Mouse (Mus musculus) heart, adult 2 months (tissue): ENCODE results near the gene Ccdc13.

Experiments used
- CTCF ChIP-seq: fragments of 200-600 bp; IDR thresholded peaks from 2 replicates; pipeline ENCODE4 v1.8.1; 2022; ENCODE audit warnings: antibody characterized with exemption, mild to moderate bottlenecking, moderate library complexity
- POLR2A ChIP-seq: fragments of 200-500 bp; IDR thresholded peaks from 2 replicates; pipeline ENCODE4 v1.6.1; 2011; ENCODE audit warnings: mild to moderate bottlenecking, low read depth, low read length, control low read depth; ENCODE audit not compliant: insufficient read depth

DNA sequence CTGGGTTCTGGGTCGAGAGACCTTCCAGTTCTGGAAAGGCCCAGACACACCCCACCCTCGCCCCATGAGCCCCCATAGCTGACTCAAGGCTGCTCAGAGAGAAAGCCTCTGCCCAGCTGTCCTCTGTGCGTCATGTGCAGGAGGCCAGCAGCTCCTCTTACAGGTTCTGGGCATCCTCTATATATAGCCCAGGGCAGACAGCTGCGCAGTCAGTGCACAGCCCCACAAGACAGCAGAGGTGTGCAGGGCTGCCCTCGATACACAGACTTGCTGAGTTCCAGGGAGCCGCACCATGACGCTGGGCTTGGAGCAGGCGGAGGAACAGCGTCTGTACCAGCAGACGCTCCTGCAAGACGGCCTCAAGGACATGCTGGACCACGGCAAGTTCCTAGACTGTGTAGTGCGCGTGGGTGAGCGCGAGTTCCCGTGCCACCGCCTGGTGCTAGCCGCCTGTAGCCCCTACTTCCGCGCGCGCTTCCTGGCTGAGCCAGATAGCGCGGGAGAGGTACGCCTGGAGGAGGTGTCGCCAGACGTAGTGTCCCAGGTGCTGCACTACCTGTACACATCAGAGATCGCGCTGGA, 61.7 kb downstream of the Ccdc13 start, which contains the start of gene Klhl40:
- TF ChIP-seq POLR2A (peak; percentile 30; the same call in 1 of the 2 replicates), CTCF (no peak)
